Mouse (Mus musculus): ENCODE results near the gene Slx4ip. TPM values are rescaled to one million over a fixed set of nuclear protein-coding genes. Genes with fewer than 3 reads are reported as not detected.
A peak's percentile ranks its signal among the peaks of the same experiment; 100 is the strongest.

Slx4ip gene
- polyA plus RNA-seq, 1 experiment from 2014 or later, result 6.6 TPM

GRCm38 (mm10) chr2:137081001-137081400 lies 190.0 kb downstream of the Slx4ip start:
- ChIA-PET CTCF (interaction anchor here (2.5 kb wide), 1 partner anchor 33 kb away, joined by 12 read pairs; no protein-coding TSS in a partner anchor), POLR2A (interaction anchor here (0.9 kb wide), 1 partner anchor 47 kb away, joined by 3 read pairs; no protein-coding TSS in a partner anchor)
- ATAC-seq (no peak), DNase-seq (ENCODE audit: low read depth, low spot score) (no peak)
- in situ Hi-C loops (cut with MboI; ENCODE audit: low pct_unique_long_range_greater_than_20kb), result no loop called here
- H3K27me3 ChIP-seq, result no peaks in the 10 kb centered on the region
- no peak for TF ChIP-seq CTCF (IDR thresholded peaks at IDR 0.05)

GRCm38 (mm10) chr2:137082896-137083620 lies 192.0 kb downstream of the Slx4ip start:
- ATAC-seq (no peak), DNase-seq (ENCODE audit: low read depth, low spot score) (no peak)
- ChIA-PET POLR2A (interaction anchor here (0.8 kb wide), 1 partner anchor 10 kb away, joined by 3 read pairs; no protein-coding TSS in a partner anchor), CTCF (interaction anchor here (1.4 to 1.5 kb wide), 2 partner anchors 11 to 13 kb away, joined by 3 read pairs; no protein-coding TSS in a partner anchor)
- in situ Hi-C loops (cut with MboI; ENCODE audit: low pct_unique_long_range_greater_than_20kb), result no loop called here
- no peak for TF ChIP-seq CTCF (IDR thresholded peaks at IDR 0.05)
- H3K27me3 ChIP-seq, result no peaks in the 10 kb centered on the region

- in situ Hi-C loops (cut with MboI; ENCODE audit: low pct_unique_long_range_greater_than_20kb), result no loop called here
- DNase-seq (ENCODE audit: low read depth, low spot score) (no peak), ATAC-seq (no peak)
- TF ChIP-seq CTCF (IDR thresholded peaks at IDR 0.05), result no peak
- ChIA-PET CTCF (interaction anchor here (0.9 to 1.2 kb wide), 2 partner anchors 9 to 29 kb away, joined by 3 read pairs; no protein-coding TSS in a partner anchor), POLR2A (no interaction called here)
- no peaks in the 10 kb centered on the region for H3K27me3 ChIP-seq
Measured at GRCm38 (mm10) chr2:137085257-137085656, 194.2 kb downstream of the Slx4ip start.

GRCm38 (mm10) chr2:137086621-137087395 lies 195.8 kb downstream of the Slx4ip start:
- no peak for TF ChIP-seq CTCF (IDR thresholded peaks at IDR 0.05)
- ATAC-seq (no peak), DNase-seq (ENCODE audit: low read depth, low spot score) (no peak)
- CTCF ChIA-PET, result interaction anchor here (1.4 to 1.6 kb wide), 2 partner anchors 10 to 27 kb away, joined by 3 to 4 read pairs; no protein-coding TSS in a partner anchor
- POLR2A ChIA-PET, result no interaction called here
- in situ Hi-C loops (cut with MboI; ENCODE audit: low pct_unique_long_range_greater_than_20kb), result no loop called here
- H3K27me3 ChIP-seq, result no peaks in the 10 kb centered on the region

GRCm38 (mm10) chr2:137087705-137088104 lies 196.7 kb downstream of the Slx4ip start:
- DNase-seq (ENCODE audit: low read depth, low spot score) (no peak), ATAC-seq (no peak)
- H3K27me3 ChIP-seq, result no peaks in the 10 kb centered on the region
- POLR2A ChIA-PET, result no interaction called here
- TF ChIP-seq CTCF (IDR thresholded peaks at IDR 0.05), result no peak
- in situ Hi-C loops (cut with MboI; ENCODE audit: low pct_unique_long_range_greater_than_20kb), result no loop called here
- CTCF ChIA-PET, result interaction anchor here (1.4 to 1.6 kb wide), 2 partner anchors 9 to 28 kb away, joined by 3 to 4 read pairs; no protein-coding TSS in a partner anchor

- ATAC-seq (no peak), DNase-seq (ENCODE audit: low read depth, low spot score) (no peak)
- ChIA-PET CTCF (interaction anchor here (1.6 kb wide), 1 partner anchor 22 kb away, joined by 4 read pairs; no protein-coding TSS in a partner anchor), POLR2A (interaction anchor here (0.6 to 0.8 kb wide), 3 partner anchors 9 to 724 kb away, joined by 3 read pairs; no protein-coding TSS in a partner anchor)
- no peak for TF ChIP-seq CTCF (IDR thresholded peaks at IDR 0.05)
- in situ Hi-C loops (cut with MboI; ENCODE audit: low pct_unique_long_range_greater_than_20kb), result no loop called here
- no peaks in the 10 kb centered on the region for H3K27me3 ChIP-seq
Measured at GRCm38 (mm10) chr2:137091766-137092522, 200.9 kb downstream of the Slx4ip start.

- H3K27me3 ChIP-seq, result no peaks in the 10 kb centered on the region
- in situ Hi-C loops (cut with MboI; ENCODE audit: low pct_unique_long_range_greater_than_20kb), result no loop called here
- DNase-seq (ENCODE audit: low read depth, low spot score) (no peak), ATAC-seq (peak; percentile 5)
- TF ChIP-seq CTCF (IDR thresholded peaks at IDR 0.05), result no peak
- ChIA-PET CTCF (interaction anchor here (1.6 kb wide), 1 partner anchor 21 kb away, joined by 4 read pairs; no protein-coding TSS in a partner anchor), POLR2A (interaction anchor here (0.8 kb wide), 2 partner anchors 10 to 11 kb away, joined by 3 read pairs; no protein-coding TSS in a partner anchor)
Measured at GRCm38 (mm10) chr2:137092523-137093297, 201.7 kb downstream of the Slx4ip start.

- POLR2A ChIA-PET, result no interaction called here
- ATAC-seq (no peak), DNase-seq (ENCODE audit: low read depth, low spot score) (no peak)
- no peaks in the 10 kb centered on the region for H3K27me3 ChIP-seq
- no peak for TF ChIP-seq CTCF (IDR thresholded peaks at IDR 0.05)
- CTCF ChIA-PET, result interaction anchor here (1.6 kb wide), 1 partner anchor 20 kb away, joined by 4 read pairs; no protein-coding TSS in a partner anchor
- in situ Hi-C loops (cut with MboI; ENCODE audit: low pct_unique_long_range_greater_than_20kb), result no loop called here
Measured at GRCm38 (mm10) chr2:137093298-137093630, 202.2 kb downstream of the Slx4ip start.

GRCm38 (mm10) chr2:137094301-137094700 lies 203.3 kb downstream of the Slx4ip start:
- ATAC-seq (no peak), DNase-seq (ENCODE audit: low read depth, low spot score) (no peak)
- CTCF ChIA-PET, result interaction anchor here (0.7 to 1.2 kb wide), 2 partner anchors 9 to 11 kb away, joined by 3 read pairs; no protein-coding TSS in a partner anchor
- in situ Hi-C loops (cut with MboI; ENCODE audit: low pct_unique_long_range_greater_than_20kb), result no loop called here
- no peak for TF ChIP-seq CTCF (IDR thresholded peaks at IDR 0.05)
- H3K27me3 ChIP-seq, result no peaks in the 10 kb centered on the region
- POLR2A ChIA-PET, result interaction anchor here (1.5 kb wide), 1 partner anchor 19 kb away, joined by 3 read pairs; no protein-coding TSS in a partner anchor
